Mouse (Mus musculus) midbrain, embryonic 11.5 days (tissue): Measurements from ENCODE around the gene Rasa3. TPM values are rescaled to one million over a fixed set of nuclear protein-coding genes. Genes with fewer than 3 reads are reported as not detected.

Source experiments
- ATAC-seq: fragments of 200-750 bp; cut with Nextera tagmentation; 2 replicates; pipeline ENCODE4 v1.8.0; 2017; ENCODE audit warnings: moderate TSS enrichment, moderate library complexity; ENCODE audit not compliant: low FRiP score
- DNase-seq: peaks from one replicate; pipeline ENCODE4 v3.0.0; 2015; ENCODE audit warnings: low spot score; ENCODE audit errors: missing footprints
- H3K27ac ChIP-seq: fragments of 300-500 bp; sonication (generic); 2 replicates; pipeline ENCODE4 v1.5.1; 2014; ENCODE audit warnings: low read depth, low read length
- H3K27me3 ChIP-seq: fragments of 300-500 bp; sonication (generic); 2 replicates; pipeline ENCODE4 v1.6.1; 2014; ENCODE audit warnings: mild to moderate bottlenecking, low read length, moderate library complexity, mixed read lengths; ENCODE audit not compliant: control insufficient read depth, insufficient read depth
- H3K36me3 ChIP-seq: fragments of 300-500 bp; sonication (generic); 2 replicates; pipeline ENCODE4 v1.6.1; 2014; ENCODE audit warnings: mild to moderate bottlenecking, low read length, moderate library complexity, mixed read lengths; ENCODE audit not compliant: control insufficient read depth, insufficient read depth
- H3K4me1 ChIP-seq: fragments of 300-500 bp; sonication (generic); 2 replicates; pipeline ENCODE4 v1.6.1; 2014; ENCODE audit warnings: low read length; ENCODE audit not compliant: control insufficient read depth, insufficient read depth
- H3K4me2 ChIP-seq: fragments of 300-500 bp; sonication (generic); 2 replicates; pipeline ENCODE4 v1.6.1; 2014; ENCODE audit warnings: mild to moderate bottlenecking, moderate library complexity
- H3K4me3 ChIP-seq: fragments of 300-500 bp; sonication (generic); 2 replicates; pipeline ENCODE4 v1.5.1; 2014; ENCODE audit warnings: low read depth, low read length
- H3K9ac ChIP-seq: fragments of 300-500 bp; sonication (generic); 2 replicates; pipeline ENCODE4 v1.6.1; 2014; ENCODE audit warnings: low read length
- H3K9me3 ChIP-seq: fragments of 300-500 bp; sonication (generic); 2 replicates; pipeline ENCODE4 v1.6.1; 2016; ENCODE audit warnings: low read length; ENCODE audit not compliant: control insufficient read depth
- WGBS: fragments of 180-500 bp; shearing (Covaris S2); extraction: QIAGEN DNeasy Blood & Tissue Kit; methylation state at CpG from one replicate; pipeline ENCODE4 v1.1.7; 2014; 5-methylcytosine and 5-hydroxymethylcytosine counted together
- polyA plus RNA-seq: library from polyadenylated mRNA; unstranded; fragments of >200 nt; fragmentation: Nextera tagmentation; extraction: Ambion mirVana; gene quantifications from 2 replicates; pipeline ENCODE4 v1.2.1, GENCODE M21; 2014

Rasa3 gene
- polyA plus RNA-seq, 1 experiment from 2014 or later: 19.8 TPM

DNA sequence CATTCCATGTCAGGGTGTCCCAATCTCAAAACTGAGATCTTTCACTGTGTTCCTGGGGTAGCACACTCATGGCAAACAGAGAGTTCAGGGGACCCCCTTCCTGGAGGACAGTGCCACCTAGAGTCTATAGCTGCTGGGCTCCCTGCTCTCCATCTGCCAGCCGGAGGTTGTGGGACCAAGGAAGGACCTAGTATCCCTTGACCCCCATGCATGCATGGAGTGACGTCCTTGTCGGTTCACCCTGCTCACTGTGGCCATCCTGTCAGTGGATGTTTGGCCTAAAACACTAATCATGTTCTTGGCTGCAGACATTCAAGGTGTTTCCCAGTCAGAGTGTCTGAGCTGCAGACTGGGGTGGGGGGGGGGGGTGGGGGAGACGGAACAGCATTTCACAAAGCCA is 129.2 kb downstream of the Rasa3 start:
- DNase-seq: no peak

GRCm38 (mm10) chr8:13546421-13546820 is 131.0 kb downstream of the Rasa3 start:
- Histone ChIP-seq H3K36me3 (no peaks in the 10 kb centered on the region), H3K27me3 (no peaks in the 10 kb centered on the region), H3K4me2 (no peak overlapping the region), H3K27ac (no peak overlapping the region), H3K9ac (no peak overlapping the region), H3K9me3 (no peaks in the 10 kb centered on the region), H3K4me1 (no peaks in the 10 kb centered on the region), H3K4me3 (no peak overlapping the region)
- ATAC-seq (no peak), DNase-seq (no peak)
- WGBS: 87% methylated on average over 4 of the region's 4 CpGs

More for the DNA sequence above, 129.2 kb downstream of the Rasa3 start:
- WGBS: 52% methylated on average over 4 of the region's 4 CpGs
- no peak overlapping the region for H3K4me2 ChIP-seq
- no peak overlapping the region for H3K27ac ChIP-seq
- no peaks in the 10 kb centered on the region for H3K27me3 ChIP-seq
- no peaks in the 10 kb centered on the region for H3K36me3 ChIP-seq
- H3K9me3 ChIP-seq: no peaks in the 10 kb centered on the region
- H3K9ac ChIP-seq: no peak overlapping the region
- no peak for ATAC-seq
- H3K4me1 ChIP-seq: no peaks in the 10 kb centered on the region
- H3K4me3 ChIP-seq: no peak overlapping the region

GRCm38 (mm10) chr8:13541526-13541925 is 135.9 kb downstream of the Rasa3 start:
- Histone ChIP-seq H3K9me3 (no peaks in the 10 kb centered on the region), H3K9ac (no peak overlapping the region), H3K27ac (no peak overlapping the region), H3K27me3 (no peaks in the 10 kb centered on the region), H3K4me2 (no peak overlapping the region), H3K36me3 (no peaks in the 10 kb centered on the region), H3K4me3 (no peak overlapping the region), H3K4me1 (no peaks in the 10 kb centered on the region)
- WGBS: 83% methylated on average over 5 of the region's 5 CpGs
- ATAC-seq (no peak), DNase-seq (no peak)

DNA sequence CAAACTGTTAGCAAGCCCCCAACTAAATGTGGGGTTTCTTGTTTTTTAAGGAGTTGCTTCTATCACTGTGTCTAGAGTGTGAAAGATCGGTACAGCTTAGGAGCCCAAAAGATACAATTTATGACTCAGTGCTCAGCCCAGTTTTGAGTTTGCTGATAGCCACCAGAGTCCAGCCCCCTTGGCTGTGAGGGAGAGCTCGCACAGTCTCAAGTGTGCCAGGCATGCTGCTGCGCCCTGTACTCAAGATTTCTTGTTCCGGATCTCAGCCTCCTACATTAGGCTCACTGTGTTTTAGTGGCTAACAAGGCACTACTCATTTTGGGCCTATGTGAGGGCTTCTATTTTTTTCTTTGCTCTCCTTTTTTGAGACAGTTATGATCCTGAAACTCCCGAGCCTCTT is 137.3 kb downstream of the Rasa3 start:
- ATAC-seq: no peak
- H3K36me3 ChIP-seq: no peaks in the 10 kb centered on the region

GRCm38 (mm10) chr8:13538821-13539220 is 138.6 kb downstream of the Rasa3 start:
- DNase-seq (no peak), ATAC-seq (no peak)
- no peaks in the 10 kb centered on the region for H3K9me3 ChIP-seq
- H3K4me2 ChIP-seq: no peak overlapping the region
- H3K4me1 ChIP-seq: no peaks in the 10 kb centered on the region
- 72% methylated on average over 6 of the region's 6 CpGs for WGBS
- no peaks in the 10 kb centered on the region for H3K27me3 ChIP-seq
- no peak overlapping the region for H3K27ac ChIP-seq
- H3K4me3 ChIP-seq: no peak overlapping the region
- H3K9ac ChIP-seq: no peak overlapping the region
- H3K36me3 ChIP-seq: no peaks in the 10 kb centered on the region

More for the DNA sequence above, 137.3 kb downstream of the Rasa3 start:
- Histone ChIP-seq H3K4me2 (no peak overlapping the region), H3K4me1 (no peaks in the 10 kb centered on the region), H3K9ac (no peak overlapping the region), H3K4me3 (no peak overlapping the region), H3K27ac (no peak overlapping the region), H3K9me3 (no peaks in the 10 kb centered on the region), H3K27me3 (no peaks in the 10 kb centered on the region)
- no peak for DNase-seq
- WGBS: 87% methylated on average over 5 of the region's 5 CpGs

GRCm38 (mm10) chr8:13537102-13537501 is 140.3 kb downstream of the Rasa3 start:
- no peaks in the 10 kb centered on the region for H3K9me3 ChIP-seq
- WGBS: 41% methylated on average over 2 of the region's 2 CpGs
- DNase-seq: no peak

DNA sequence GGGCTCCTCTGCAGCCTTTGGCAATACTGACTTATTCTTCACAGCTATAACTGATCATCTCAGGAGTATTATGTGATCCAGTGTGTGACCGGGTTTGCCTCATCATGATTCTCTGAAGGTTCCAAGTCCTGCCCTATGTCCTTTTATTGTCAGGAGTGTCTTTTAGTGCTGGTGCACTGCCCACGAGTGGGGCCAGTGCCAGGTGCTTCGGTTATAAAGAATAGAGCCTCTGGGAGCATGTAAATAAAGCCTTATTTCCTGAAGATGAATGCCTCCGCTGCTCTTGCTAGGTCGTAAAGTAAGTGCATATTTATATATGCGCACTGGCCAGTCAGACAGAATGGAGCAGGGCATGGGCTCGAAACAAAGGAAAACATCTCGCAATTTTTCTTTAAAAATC is 144.3 kb downstream of the Rasa3 start:
- DNase-seq (no peak), ATAC-seq (no peak)
- Histone ChIP-seq H3K27ac (no peak overlapping the region), H3K9ac (no peak overlapping the region), H3K9me3 (no peaks in the 10 kb centered on the region), H3K27me3 (no peaks in the 10 kb centered on the region), H3K4me3 (no peak overlapping the region), H3K4me2 (no peak overlapping the region), H3K36me3 (no peaks in the 10 kb centered on the region), H3K4me1 (no peaks in the 10 kb centered on the region)
- 90% methylated on average over 8 of the region's 8 CpGs for WGBS

More at GRCm38 (mm10) chr8:13537102-13537501, 140.3 kb downstream of the Rasa3 start:
- H3K27ac ChIP-seq: no peak overlapping the region
- H3K4me3 ChIP-seq: no peak overlapping the region
- no peaks in the 10 kb centered on the region for H3K36me3 ChIP-seq
- no peaks in the 10 kb centered on the region for H3K27me3 ChIP-seq
- H3K4me1 ChIP-seq: no peaks in the 10 kb centered on the region
- no peak overlapping the region for H3K9ac ChIP-seq
- no peak for ATAC-seq
- H3K4me2 ChIP-seq: no peak overlapping the region

DNA sequence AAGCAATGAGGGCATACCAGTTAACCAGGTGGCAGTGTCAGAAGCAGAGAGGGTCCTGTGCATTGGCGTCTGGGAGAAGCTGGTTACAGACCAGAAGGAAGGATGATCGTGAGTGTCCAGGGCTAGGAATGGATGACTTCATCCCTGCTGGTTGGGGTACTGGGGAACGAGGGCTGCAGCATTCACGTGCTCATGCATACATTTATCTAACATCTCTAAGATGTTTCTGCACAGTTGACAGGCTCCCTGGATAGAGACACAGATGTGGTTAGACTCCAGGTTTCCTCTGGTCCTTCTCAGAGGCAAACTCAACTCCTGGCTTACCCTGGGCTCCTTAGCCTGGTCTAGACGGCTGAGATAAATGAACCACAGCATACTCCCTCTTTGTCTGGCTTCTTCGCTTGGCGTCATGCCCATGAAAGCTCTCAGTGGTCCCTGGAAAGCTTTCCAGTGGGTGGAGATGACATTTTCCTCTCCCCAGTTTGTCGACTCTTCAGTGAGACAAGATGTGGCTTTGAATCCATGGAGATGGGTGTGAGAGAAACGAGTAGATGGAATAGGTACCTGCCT is 145.7 kb downstream of the Rasa3 start:
- no peaks in the 10 kb centered on the region; the same call in 1 of the 2 replicates for H3K9me3 ChIP-seq
- no peak overlapping the region for H3K4me3 ChIP-seq
- H3K4me2 ChIP-seq: no peak overlapping the region
- no peak overlapping the region for H3K9ac ChIP-seq
- WGBS: 87% methylated on average over 9 of the region's 9 CpGs
- H3K36me3 ChIP-seq: no peaks in the 10 kb centered on the region
- H3K4me1 ChIP-seq: no peaks in the 10 kb centered on the region
- no peak for DNase-seq
- ATAC-seq: no peak
- no peak overlapping the region for H3K27ac ChIP-seq
- H3K27me3 ChIP-seq: no peaks in the 10 kb centered on the region

GRCm38 (mm10) chr8:13530941-13531340 is 146.5 kb downstream of the Rasa3 start:
- no peak overlapping the region for H3K4me3 ChIP-seq
- H3K27ac ChIP-seq: no peak overlapping the region
- no peaks in the 10 kb centered on the region for H3K36me3 ChIP-seq
- no peak overlapping the region for H3K9ac ChIP-seq
- 80% methylated on average over 5 of the region's 5 CpGs for WGBS
- H3K4me1 ChIP-seq: no peaks in the 10 kb centered on the region
- DNase-seq: no peak
- no peak for ATAC-seq
- H3K9me3 ChIP-seq: no peaks in the 10 kb centered on the region; the same call in 1 of the 2 replicates
- no peaks in the 10 kb centered on the region for H3K27me3 ChIP-seq
- no peak overlapping the region for H3K4me2 ChIP-seq
